In genomic region chr12:44269311-44269831, GRCm38 (mm10) we compare ENCODE assay signal across 8 mouse cellular contexts. TPM values are rescaled to one million over a fixed set of nuclear protein-coding genes. Genes with fewer than 3 reads are reported as not detected.
DNase-seq lines count a peak whose midpoint lies in the region; ATAC-seq and TF ChIP-seq lines count a peak whose summit lies in the region.

No protein-coding gene starts in this region.

- H3K36me3 ChIP-seq in ES-Bruce4 (ENCODE audit: control insufficient read depth, insufficient read depth, low read length, poor library complexity, severe bottlenecking): no peaks in the 10 kb centered on the region
- no peaks in the 10 kb centered on the region for H3K36me3 ChIP-seq in heart, embryonic 14.5 days (ENCODE audit: control insufficient read depth, insufficient read depth, low read length)
- H3K36me3 ChIP-seq in lung, embryonic 16.5 days (ENCODE audit: control insufficient read depth, insufficient read depth, low read length): no peaks in the 10 kb centered on the region

- H3K9ac ChIP-seq in ES-Bruce4 (ENCODE audit: low read depth, poor library complexity, severe bottlenecking): peak overlapping the region; percentile 72
- peak overlapping the region; percentile 85 for H3K9ac ChIP-seq in heart, embryonic 14.5 days (ENCODE audit: low read length)
- H3K9ac ChIP-seq in lung, embryonic 16.5 days (ENCODE audit: low read length): peak overlapping the region; percentile 77

- peak; percentile 89 to 95 for DNase-seq in adrenal gland, adult (ENCODE audit: inconsistent age in 2 of 2, low spot score in 1 of 2)
- peak; percentile 81 to 92 for DNase-seq in kidney, postnatal 25 days
- DNase-seq in B cell, adult 2 months: no peak

- no peak for TF ChIP-seq EP300 in ES-Bruce4 (IDR thresholded peaks at IDR 0.05; ENCODE audit: insufficient read depth, low read depth, low read length)

- H3K27me3 ChIP-seq in ES-Bruce4 (ENCODE audit: control insufficient read depth, insufficient read depth, low read length, poor library complexity, severe bottlenecking): no peaks in the 10 kb centered on the region
- H3K27me3 ChIP-seq in heart, embryonic 14.5 days (ENCODE audit: control insufficient read depth, insufficient read depth, low read length): no peaks in the 10 kb centered on the region
- H3K27me3 ChIP-seq in lung, embryonic 16.5 days (ENCODE audit: control insufficient read depth, insufficient read depth, low read depth, low read length): no peaks in the 10 kb centered on the region

- TF ChIP-seq POLR2A in ES-Bruce4 (IDR thresholded peaks at IDR 0.05; ENCODE audit: insufficient read depth, low read length): no peak

- no peak for TF ChIP-seq CTCF in ES-Bruce4 (IDR thresholded peaks at IDR 0.05; ENCODE audit: low read depth, low read length)

- WGBS in heart, embryonic 14.5 days: under 1% methylated on average over 34 of the region's 46 CpGs
- under 1% methylated on average over 22 of the region's 46 CpGs for WGBS in lung, embryonic 16.5 days

- H3K4me1 ChIP-seq in ES-Bruce4 (ENCODE audit: control insufficient read depth, insufficient read depth, low read length): no peaks in the 10 kb centered on the region
- H3K4me1 ChIP-seq in heart, embryonic 14.5 days (ENCODE audit: control insufficient read depth in 2 of 2, insufficient read depth in 2 of 2, low read length in 2 of 2): 0 out of 4 replicates have a peak, but pooled peaks cover 0 to 4% of the 10 kb centered on the region in 2 experiments
- peaks cover 6% of the 10 kb centered on the region; the same call in 1 of the 2 replicates for H3K4me1 ChIP-seq in lung, embryonic 16.5 days (replicated peaks; ENCODE audit: control insufficient read depth, insufficient read depth, low read length)

- H3K9me3 ChIP-seq in ES-Bruce4 (replicated peaks; ENCODE audit: control insufficient read depth, insufficient read depth, low read length, poor library complexity, severe bottlenecking): no peaks in the 10 kb centered on the region
- H3K9me3 ChIP-seq in heart, embryonic 14.5 days (ENCODE audit: control insufficient read depth, low read length): no peaks in the 10 kb centered on the region
- H3K9me3 ChIP-seq in lung, embryonic 16.5 days (ENCODE audit: control insufficient read depth, low read length): no peaks in the 10 kb centered on the region

- no peak overlapping the region for H3K27ac ChIP-seq in ES-Bruce4 (ENCODE audit: insufficient read depth, low read length)
- peak overlapping the region; percentile 93 to 97 for H3K27ac ChIP-seq in heart, embryonic 14.5 days (replicated peaks in 1 of 2; ENCODE audit: control insufficient read depth in 1 of 2, insufficient read depth in 1 of 2, low read depth in 2 of 2, low read length in 2 of 2)
- peak overlapping the region; percentile 92 for H3K27ac ChIP-seq in lung, embryonic 16.5 days (ENCODE audit: low read length)

- H3K4me2 ChIP-seq in heart, embryonic 14.5 days (ENCODE audit: low read length): peak overlapping the region; percentile 68
- peak overlapping the region; percentile 84 for H3K4me2 ChIP-seq in lung, embryonic 16.5 days (ENCODE audit: low read depth, low read length)

- peak; percentile 86 for ATAC-seq in erythroblast, adult 5-6 weeks (replicated peaks; ENCODE audit: low FRiP score, poor library complexity, severe bottlenecking)
- ATAC-seq in heart, embryonic 14.5 days (ENCODE audit: insufficient number of reproducible peaks, insufficient read depth, low FRiP score, low read depth): peak; percentile 92
- peak; percentile 93 for ATAC-seq in lung, embryonic 16.5 days (ENCODE audit: low read depth)
- peak; percentile 57 for ATAC-seq in neutrophil, adult 5-6 weeks (ENCODE audit: extremely low read depth, insufficient number of reproducible peaks, low FRiP score, poor library complexity, severe bottlenecking)

- H3K4me3 ChIP-seq in ES-Bruce4 (ENCODE audit: low read depth, low read length): peak overlapping the region; percentile 87
- H3K4me3 ChIP-seq in heart, embryonic 14.5 days (ENCODE audit: control insufficient read depth in 1 of 2, insufficient read depth in 1 of 2, low read depth in 1 of 2, low read length in 2 of 2): peak overlapping the region; percentile 75 to 85
- peak overlapping the region; percentile 64 for H3K4me3 ChIP-seq in lung, embryonic 16.5 days (ENCODE audit: low read length)

RNA-seq across cellular contexts. Expression of gene Pnpla8, which starts 48.2 kb away (rescaled TPM):
- polyA plus RNA-seq in ES-Bruce4 (2011; ENCODE audit: insufficient read depth, insufficient read length, low read depth, missing spikeins): 66.1 and 69.5 TPM in 2 replicates
- total RNA-seq in erythroblast, adult 5-6 weeks (2015; ENCODE audit: low replicate concordance): 89.2 and 118 TPM in 2 replicates
- 97.7 and 114 TPM in 2 replicates for total RNA-seq in erythroblast, adult 5-6 weeks (2017; ENCODE audit: low replicate concordance)
- polyA plus RNA-seq in heart, embryonic 14.5 days (2014; fragmentation: Nextera tagmentation; extraction: Ambion mirVana): 73.8 and 79.9 TPM in 2 replicates
- polyA plus RNA-seq in lung, embryonic 16.5 days (2015; fragmentation: Nextera tagmentation; extraction: Ambion mirVana): 62.2 and 69.4 TPM in 2 replicates
- 40.8 and 46.0 TPM in 2 replicates for total RNA-seq in neutrophil, adult 5-6 weeks (2017)

RNA-seq across cellular contexts. Expression of gene Dnajb9, which starts 59.2 kb away (rescaled TPM):
- polyA plus RNA-seq in ES-Bruce4 (2011; ENCODE audit: insufficient read depth, insufficient read length, low read depth, missing spikeins): 14.2 and 14.3 TPM in 2 replicates
- 26.3 and 30.9 TPM in 2 replicates for total RNA-seq in erythroblast, adult 5-6 weeks (2015; ENCODE audit: low replicate concordance)
- total RNA-seq in erythroblast, adult 5-6 weeks (2017; ENCODE audit: low replicate concordance): 9.6 and 11.9 TPM in 2 replicates
- 23.9 and 27.0 TPM in 2 replicates for polyA plus RNA-seq in heart, embryonic 14.5 days (2014; fragmentation: Nextera tagmentation; extraction: Ambion mirVana)
- 24.9 and 25.4 TPM in 2 replicates for polyA plus RNA-seq in lung, embryonic 16.5 days (2015; fragmentation: Nextera tagmentation; extraction: Ambion mirVana)
- 51.6 and 56.7 TPM in 2 replicates for total RNA-seq in neutrophil, adult 5-6 weeks (2017)

RNA-seq across cellular contexts. Expression of gene Nrcam, which starts 59.3 kb away (rescaled TPM):
- 2.3 and 2.7 TPM in 2 replicates for polyA plus RNA-seq in ES-Bruce4 (2011; ENCODE audit: insufficient read depth, insufficient read length, low read depth, missing spikeins)
- not detected in 2 replicates for total RNA-seq in erythroblast, adult 5-6 weeks (2015; ENCODE audit: low replicate concordance)
- 0.43 and 0.98 TPM in 2 replicates for total RNA-seq in erythroblast, adult 5-6 weeks (2017; ENCODE audit: low replicate concordance)
- 0.67 and 1.3 TPM in 2 replicates for polyA plus RNA-seq in heart, embryonic 14.5 days (2014; fragmentation: Nextera tagmentation; extraction: Ambion mirVana)
- polyA plus RNA-seq in lung, embryonic 16.5 days (2015; fragmentation: Nextera tagmentation; extraction: Ambion mirVana): 21.8 and 26.5 TPM in 2 replicates
- total RNA-seq in neutrophil, adult 5-6 weeks (2017): not detected in 2 replicates

Comparison
In these comparisons a context has a peak if more than half of its experiments do, and no peak if none do; other contexts are left out.
1. DNase-seq: peak in adrenal gland, adult (2 of 2) and kidney, postnatal 25 days (2 of 2); none in B cell, adult 2 months (0 of 2).
2. Peak in every context shown above with its lines, with median percentiles within 50 percentile points of each other: H3K4me3 ChIP-seq, H3K9ac ChIP-seq and ATAC-seq.